Mouse (Mus musculus): ENCODE measurements at regions not wholly inside any gene's neighbourhood (a gene's known extent, or its start where the extent isn't known, plus 50 kb on each side); places are given as distances from the start of the nearest gene placed in this dataset.
A peak's percentile ranks its signal among the peaks of the same experiment; 100 is the strongest.

GRCm38 (mm10) chr2:114260397-114261071, 59.3 kb upstream of the Zfp770 start:
- DNase-seq: peak; percentile 37 to 53

- no peak for DNase-seq
Measured at GRCm38 (mm10) chr2:114259539-114259938, 58.3 kb upstream of the Zfp770 start.

Measured in kidney, postnatal 4 days (tissue).